Mouse (Mus musculus): ENCODE measurements at regions not wholly inside any gene's neighbourhood (a gene's known extent, or its start where the extent isn't known, plus 50 kb on each side); places are given as distances from the start of the nearest gene placed in this dataset.

- no peaks in the 10 kb centered on the region for H3K9me3 ChIP-seq (ENCODE audit: control insufficient read depth, low read length)
These were observed 415.9 kb upstream of the Rarb start for GRCm38 (mm10) chr14:17234898-17235297.

GRCm38 (mm10) chr14:17211502-17211901 is 392.5 kb upstream of the Rarb start:
- H3K27me3 ChIP-seq (ENCODE audit: control insufficient read depth, insufficient read depth, low read length): no peaks in the 10 kb centered on the region

More at GRCm38 (mm10) chr14:17234898-17235297, 415.9 kb upstream of the Rarb start:
- DNase-seq (ENCODE audit: low spot score): no peak
- Histone ChIP-seq H3K4me2 (ENCODE audit: low read depth, low read length, severe bottlenecking) (no peak overlapping the region), H3K27ac (ENCODE audit: low read depth, low read length) (no peak overlapping the region), H3K36me3 (ENCODE audit: control insufficient read depth, insufficient read depth, low read length) (no peaks in the 10 kb centered on the region), H3K27me3 (ENCODE audit: control insufficient read depth, insufficient read depth, low read length) (no peaks in the 10 kb centered on the region), H3K4me3 (ENCODE audit: low read depth, low read length) (no peak overlapping the region), H3K9ac (ENCODE audit: low read length) (no peak overlapping the region), H3K4me1 (replicated peaks; ENCODE audit: control insufficient read depth, insufficient read depth, low read length) (no peaks in the 10 kb centered on the region)
- ATAC-seq (replicated peaks; ENCODE audit: low FRiP score): no peak

GRCm38 (mm10) chr14:17205691-17206090 is 386.7 kb upstream of the Rarb start:
- WGBS: 86% methylated on average over 1 of the region's 1 CpGs
- no peak overlapping the region for H3K4me2 ChIP-seq (ENCODE audit: low read depth, low read length, severe bottlenecking)
- H3K36me3 ChIP-seq (ENCODE audit: control insufficient read depth, insufficient read depth, low read length): no peaks in the 10 kb centered on the region
- no peaks in the 10 kb centered on the region for H3K4me1 ChIP-seq (replicated peaks; ENCODE audit: control insufficient read depth, insufficient read depth, low read length)
- H3K27ac ChIP-seq (ENCODE audit: low read depth, low read length): no peak overlapping the region
- DNase-seq (ENCODE audit: low spot score): no peak
- ATAC-seq (replicated peaks; ENCODE audit: low FRiP score): no peak
- no peak overlapping the region for H3K9ac ChIP-seq (ENCODE audit: low read length)
- no peaks in the 10 kb centered on the region for H3K9me3 ChIP-seq (ENCODE audit: control insufficient read depth, low read length)
- H3K4me3 ChIP-seq (ENCODE audit: low read depth, low read length): no peak overlapping the region
- no peaks in the 10 kb centered on the region for H3K27me3 ChIP-seq (ENCODE audit: control insufficient read depth, insufficient read depth, low read length)

More at GRCm38 (mm10) chr14:17211502-17211901, 392.5 kb upstream of the Rarb start:
- no peak overlapping the region for H3K9ac ChIP-seq (ENCODE audit: low read length)
- H3K36me3 ChIP-seq (ENCODE audit: control insufficient read depth, insufficient read depth, low read length): no peaks in the 10 kb centered on the region
- no peaks in the 10 kb centered on the region for H3K4me1 ChIP-seq (replicated peaks; ENCODE audit: control insufficient read depth, insufficient read depth, low read length)
- no peak for ATAC-seq (replicated peaks; ENCODE audit: low FRiP score)
- DNase-seq (ENCODE audit: low spot score): no peak
- no peak overlapping the region for H3K4me3 ChIP-seq (ENCODE audit: low read depth, low read length)
- 90% methylated on average over 2 of the region's 2 CpGs for WGBS
- no peaks in the 10 kb centered on the region for H3K9me3 ChIP-seq (ENCODE audit: control insufficient read depth, low read length)
- H3K27ac ChIP-seq (ENCODE audit: low read depth, low read length): no peak overlapping the region
- no peak overlapping the region for H3K4me2 ChIP-seq (ENCODE audit: low read depth, low read length, severe bottlenecking)

- Histone ChIP-seq H3K4me3 (ENCODE audit: low read depth, low read length) (no peak overlapping the region), H3K36me3 (ENCODE audit: control insufficient read depth, insufficient read depth, low read length) (no peaks in the 10 kb centered on the region), H3K4me1 (replicated peaks; ENCODE audit: control insufficient read depth, insufficient read depth, low read length) (no peaks in the 10 kb centered on the region), H3K9ac (ENCODE audit: low read length) (no peak overlapping the region), H3K27me3 (ENCODE audit: control insufficient read depth, insufficient read depth, low read length) (no peaks in the 10 kb centered on the region), H3K9me3 (ENCODE audit: control insufficient read depth, low read length) (no peaks in the 10 kb centered on the region), H3K27ac (ENCODE audit: low read depth, low read length) (no peak overlapping the region), H3K4me2 (ENCODE audit: low read depth, low read length, severe bottlenecking) (no peak overlapping the region)
- ATAC-seq (replicated peaks; ENCODE audit: low FRiP score) (no peak), DNase-seq (ENCODE audit: low spot score) (no peak)
- WGBS: 23% methylated on average over 1 of the region's 1 CpGs
These were observed 384.5 kb upstream of the Rarb start for GRCm38 (mm10) chr14:17203251-17204015.

GRCm38 (mm10) chr14:17192953-17193352 is 374.0 kb upstream of the Rarb start:
- H3K36me3 ChIP-seq (ENCODE audit: control insufficient read depth, insufficient read depth, low read length): no peaks in the 10 kb centered on the region
- H3K27me3 ChIP-seq (ENCODE audit: control insufficient read depth, insufficient read depth, low read length): no peaks in the 10 kb centered on the region
- no peak overlapping the region for H3K9ac ChIP-seq (ENCODE audit: low read length)
- 98% methylated on average over 2 of the region's 2 CpGs for WGBS
- no peaks in the 10 kb centered on the region for H3K9me3 ChIP-seq (ENCODE audit: control insufficient read depth, low read length)
- no peak overlapping the region for H3K4me2 ChIP-seq (ENCODE audit: low read depth, low read length, severe bottlenecking)
- ATAC-seq (replicated peaks; ENCODE audit: low FRiP score) (no peak), DNase-seq (ENCODE audit: low spot score) (no peak)
- no peak overlapping the region for H3K4me3 ChIP-seq (ENCODE audit: low read depth, low read length)
- H3K27ac ChIP-seq (ENCODE audit: low read depth, low read length): no peak overlapping the region
- H3K4me1 ChIP-seq (replicated peaks; ENCODE audit: control insufficient read depth, insufficient read depth, low read length): no peaks in the 10 kb centered on the region

GRCm38 (mm10) chr14:17173218-17173617 is 354.3 kb upstream of the Rarb start:
- H3K4me1 ChIP-seq (replicated peaks; ENCODE audit: control insufficient read depth, insufficient read depth, low read length): 0 out of 2 replicates have a peak, but pooled peaks cover 2% of the 10 kb centered on the region
- DNase-seq (ENCODE audit: low spot score): no peak
- H3K9ac ChIP-seq (ENCODE audit: low read length): no peak overlapping the region
- peaks cover 7% of the 10 kb centered on the region for H3K27me3 ChIP-seq (ENCODE audit: control insufficient read depth, insufficient read depth, low read length)
- ATAC-seq (replicated peaks; ENCODE audit: low FRiP score): no peak
- no peaks in the 10 kb centered on the region for H3K36me3 ChIP-seq (ENCODE audit: control insufficient read depth, insufficient read depth, low read length)
- peak overlapping the region; percentile 90; the same call in 1 of the 2 replicates for H3K4me2 ChIP-seq (ENCODE audit: low read depth, low read length, severe bottlenecking)
- WGBS: 48% methylated on average over 7 of the region's 7 CpGs
- no peaks in the 10 kb centered on the region for H3K9me3 ChIP-seq (ENCODE audit: control insufficient read depth, low read length)
- H3K27ac ChIP-seq (ENCODE audit: low read depth, low read length): no peak overlapping the region
- no peak overlapping the region for H3K4me3 ChIP-seq (ENCODE audit: low read depth, low read length)

- ATAC-seq (replicated peaks; ENCODE audit: low FRiP score) (peak; percentile 99), DNase-seq (ENCODE audit: low spot score) (peak; percentile 89)
- 1% methylated on average over 34 of the region's 35 CpGs for WGBS
- Histone ChIP-seq H3K9ac (ENCODE audit: low read length) (peak overlapping the region; percentile 45; the same call in 1 of the 2 replicates), H3K9me3 (ENCODE audit: control insufficient read depth, low read length) (no peaks in the 10 kb centered on the region), H3K27me3 (ENCODE audit: control insufficient read depth, insufficient read depth, low read length) (peaks cover 7% of the 10 kb centered on the region), H3K36me3 (ENCODE audit: control insufficient read depth, insufficient read depth, low read length) (no peaks in the 10 kb centered on the region), H3K4me1 (replicated peaks; ENCODE audit: control insufficient read depth, insufficient read depth, low read length) (0 out of 2 replicates have a peak, but pooled peaks cover 2% of the 10 kb centered on the region), H3K27ac (ENCODE audit: low read depth, low read length) (no peak overlapping the region), H3K4me3 (ENCODE audit: low read depth, low read length) (peak overlapping the region; percentile 47), H3K4me2 (ENCODE audit: low read depth, low read length, severe bottlenecking) (peak overlapping the region; percentile 90)
These were observed 353.6 kb upstream of the Rarb start for GRCm38 (mm10) chr14:17172330-17173110.

GRCm38 (mm10) chr14:17171896-17172295 is 352.9 kb upstream of the Rarb start:
- ATAC-seq (replicated peaks; ENCODE audit: low FRiP score) (no peak), DNase-seq (ENCODE audit: low spot score) (no peak)
- peaks cover 7% of the 10 kb centered on the region for H3K27me3 ChIP-seq (ENCODE audit: control insufficient read depth, insufficient read depth, low read length)
- no peak overlapping the region for H3K27ac ChIP-seq (ENCODE audit: low read depth, low read length)
- WGBS: 40% methylated on average over 5 of the region's 5 CpGs
- 0 out of 2 replicates have a peak, but pooled peaks cover 2% of the 10 kb centered on the region for H3K4me1 ChIP-seq (replicated peaks; ENCODE audit: control insufficient read depth, insufficient read depth, low read length)
- H3K9ac ChIP-seq (ENCODE audit: low read length): no peak overlapping the region
- no peaks in the 10 kb centered on the region for H3K9me3 ChIP-seq (ENCODE audit: control insufficient read depth, low read length)
- peak overlapping the region; percentile 47; the same call in 1 of the 2 replicates for H3K4me3 ChIP-seq (ENCODE audit: low read depth, low read length)
- no peaks in the 10 kb centered on the region for H3K36me3 ChIP-seq (ENCODE audit: control insufficient read depth, insufficient read depth, low read length)
- peak overlapping the region; percentile 90 for H3K4me2 ChIP-seq (ENCODE audit: low read depth, low read length, severe bottlenecking)
